In the genomic region with DNA sequence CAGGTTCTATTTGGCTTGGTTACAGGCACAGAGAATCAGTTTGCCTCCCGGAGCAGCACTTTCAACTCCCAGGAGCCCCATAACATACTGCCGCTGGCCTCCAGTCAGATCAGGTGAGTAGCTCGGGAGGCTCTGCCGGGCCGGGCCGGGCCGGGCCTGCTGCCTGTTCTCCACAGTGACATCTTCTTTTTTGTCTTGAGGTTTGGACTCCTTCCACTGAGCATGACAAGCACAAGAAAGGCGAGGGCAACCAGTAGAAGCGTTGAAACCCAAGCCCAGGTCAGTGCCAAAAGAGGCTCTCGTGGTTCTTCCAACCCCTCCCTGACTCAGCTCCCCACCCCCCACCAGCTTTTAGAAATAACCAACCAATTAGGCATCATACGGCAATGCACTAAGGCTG, we compare ENCODE assay signal across 27 mouse cellular contexts. TPM values are rescaled to one million over a fixed set of nuclear protein-coding genes. Genes with fewer than 3 reads are reported as not detected.
DNase-seq lines count a peak whose midpoint lies in the region; ATAC-seq and TF ChIP-seq lines count a peak whose summit lies in the region.
"Had no signal": no experiment of that assay in that cellular context is flagged by ENCODE, and none has a peak within 500 bp of the region (broad histone marks: within the 10 kb centered on the region; RNA-seq: fewer than 3 reads in every experiment).

No protein-coding gene starts in this region.

- peak overlapping the region; percentile 79 for H3K27ac ChIP-seq in gastrocnemius, adult 2 months
- no peak overlapping the region for H3K27ac ChIP-seq in hindbrain, embryonic 11.5 days (ENCODE audit: low read depth, low read length)
- H3K27ac ChIP-seq: heart, embryonic 15.5 days; hindbrain, embryonic 15.5 days; intestine, embryonic 15.5 days; limb, embryonic 12.5 days; midbrain, embryonic 13.5 days had no signal

- H3K36me3 ChIP-seq in hindbrain, embryonic 11.5 days (ENCODE audit: control insufficient read depth, insufficient read depth, low read length) = peaks cover 24% of the 10 kb centered on the region

- intact Hi-C loops in gastrocnemius, adult 2 months (cut with DNase I) = no loop called here

- DNase-seq in cerebellum, adult 11-12 months = peak; percentile 58
- DNase-seq in cerebellum, adult 11 months = no peak
- peak; percentile 55 for DNase-seq in gastrocnemius, adult 2 months
- DNase-seq in gastrocnemius, adult 8-10 months (ENCODE audit: low spot score in 2 of 2) = no peak
- no peak for DNase-seq in hindbrain, embryonic 11.5 days (ENCODE audit: low spot score)
- no peak for DNase-seq in layer of hippocampus, adult 9-11 months
- DNase-seq in layer of hippocampus, postnatal 36 days = no peak
- DNase-seq: adrenal gland, postnatal 10 days; gastrocnemius, postnatal 36 days; heart, postnatal 36 days; kidney, adult 8-10 months; kidney, postnatal 10 days; liver, postnatal 0 days; lung, postnatal 10 days; retina, postnatal 1 day; right cerebral cortex, postnatal 25 days; spleen, adult 18-20 months had no signal

- H3K27me3 ChIP-seq in hindbrain, embryonic 11.5 days (ENCODE audit: control insufficient read depth, insufficient read depth, low read length) = no peaks in the 10 kb centered on the region
- H3K27me3 ChIP-seq: heart, embryonic 15.5 days; hindbrain, embryonic 15.5 days; intestine, embryonic 15.5 days; limb, embryonic 12.5 days; midbrain, embryonic 13.5 days had no signal

- no peaks in the 10 kb centered on the region for H3K9me3 ChIP-seq in hindbrain, embryonic 11.5 days (ENCODE audit: control insufficient read depth, low read length)
- H3K9me3 ChIP-seq: heart, embryonic 15.5 days; hindbrain, embryonic 15.5 days; intestine, embryonic 15.5 days; limb, embryonic 12.5 days; midbrain, embryonic 13.5 days had no signal

- ATAC-seq in erythroblast, adult 5-6 weeks (replicated peaks; ENCODE audit: low FRiP score, poor library complexity, severe bottlenecking) = peak; percentile 48
- no peak for ATAC-seq in hindbrain, embryonic 11.5 days (ENCODE audit: low FRiP score)
- ATAC-seq: activated CD4-positive, CD25-positive, alpha-beta regulatory T cell, adult 4 months; forebrain, embryonic 14.5 days; intestine, embryonic 15.5 days; liver, postnatal 0 days; midbrain, embryonic 13.5 days had no signal

- no peak overlapping the region for H3K9ac ChIP-seq in hindbrain, embryonic 11.5 days (ENCODE audit: low read depth, low read length)
- H3K9ac ChIP-seq: heart, embryonic 15.5 days; hindbrain, embryonic 15.5 days; intestine, embryonic 15.5 days; limb, embryonic 12.5 days; liver, postnatal 0 days; midbrain, embryonic 13.5 days had no signal

- no peak for TF ChIP-seq CTCF in gastrocnemius, adult 2 months (IDR thresholded peaks at IDR 0.05)

- 96% methylated on average over 11 of the region's 11 CpGs for WGBS in hindbrain, embryonic 11.5 days

- H3K4me2 ChIP-seq in hindbrain, embryonic 11.5 days (replicated peaks; ENCODE audit: low read depth, low read length) = no peak overlapping the region
- H3K4me2 ChIP-seq: heart, embryonic 15.5 days; hindbrain, embryonic 15.5 days; intestine, embryonic 15.5 days; limb, embryonic 12.5 days; liver, embryonic 11.5 days; midbrain, embryonic 13.5 days had no signal

- H3K4me1 ChIP-seq in hindbrain, embryonic 11.5 days (replicated peaks; ENCODE audit: control insufficient read depth, insufficient read depth, low read length) = no peaks in the 10 kb centered on the region
- H3K4me1 ChIP-seq: heart, embryonic 15.5 days; intestine, embryonic 15.5 days; limb, embryonic 12.5 days had no signal

- H3K4me3 ChIP-seq in gastrocnemius, adult 2 months = peak overlapping the region; percentile 29
- no peak overlapping the region for H3K4me3 ChIP-seq in hindbrain, embryonic 11.5 days (ENCODE audit: low read depth, low read length)
- H3K4me3 ChIP-seq: heart, embryonic 15.5 days; hindbrain, embryonic 15.5 days; intestine, embryonic 15.5 days; limb, embryonic 12.5 days; midbrain, embryonic 13.5 days had no signal

RNA-seq across cellular contexts. Expression of a gene that starts 11.1 kb away (rescaled TPM):
- 1 to 10 TPM; 1.8 to 3.0 TPM for total RNA-seq in gastrocnemius, adult 2 months (2021)
- total RNA-seq in gastrocnemius, adult 8-10 months (2022) = 1 to 10 TPM; 2.1 to 2.6 (median 2.2) TPM
- 6.3 and 13.6 TPM in 2 replicates for total RNA-seq in erythroblast, adult 5-6 weeks (2015; ENCODE audit: low replicate concordance)
- total RNA-seq in erythroblast, adult 5-6 weeks (2017; ENCODE audit: low replicate concordance) = 5.7 and 7.5 TPM in 2 replicates
- 20.1 and 20.4 TPM in 2 replicates for polyA plus RNA-seq in hindbrain, embryonic 11.5 days (2014; fragmentation: Nextera tagmentation; extraction: Ambion mirVana)
- total RNA-seq in layer of hippocampus, postnatal 36 days (2021) = 10 to 100 TPM; 19.8 to 20.8 TPM

RNA-seq across cellular contexts. Expression of a gene that starts 12.0 kb away (rescaled TPM):
- total RNA-seq in gastrocnemius, adult 2 months (2021) = 10 to 100 TPM; 18.5 to 19.1 TPM
- 10 to 100 TPM; 18.4 to 24.6 (median 20.6) TPM for total RNA-seq in gastrocnemius, adult 8-10 months (2022)
- 14.2 and 18.3 TPM in 2 replicates for total RNA-seq in erythroblast, adult 5-6 weeks (2015; ENCODE audit: low replicate concordance)
- 11.7 and 12.7 TPM in 2 replicates for total RNA-seq in erythroblast, adult 5-6 weeks (2017; ENCODE audit: low replicate concordance)
- polyA plus RNA-seq in hindbrain, embryonic 11.5 days (2014; fragmentation: Nextera tagmentation; extraction: Ambion mirVana) = 37.6 and 37.8 TPM in 2 replicates
- total RNA-seq in layer of hippocampus, postnatal 36 days (2021) = 10 to 100 TPM; 55.0 to 59.6 TPM

RNA-seq across cellular contexts. Expression of a gene that starts 23.0 kb away (rescaled TPM):
- 10 to 100 TPM; 29.0 to 33.0 TPM for total RNA-seq in gastrocnemius, adult 2 months (2021)
- total RNA-seq in gastrocnemius, adult 8-10 months (2022) = 10 to 100 TPM; 30.8 to 41.7 (median 36.1) TPM
- total RNA-seq in erythroblast, adult 5-6 weeks (2015; ENCODE audit: low replicate concordance) = 20.0 and 21.7 TPM in 2 replicates
- total RNA-seq in erythroblast, adult 5-6 weeks (2017; ENCODE audit: low replicate concordance) = 23.3 and 37.5 TPM in 2 replicates
- 49.9 and 56.4 TPM in 2 replicates for polyA plus RNA-seq in hindbrain, embryonic 11.5 days (2014; fragmentation: Nextera tagmentation; extraction: Ambion mirVana)
- 10 to 100 TPM; 26.5 to 26.6 TPM for total RNA-seq in layer of hippocampus, postnatal 36 days (2021)

RNA-seq across cellular contexts. Expression of a gene that starts 23.3 kb away (rescaled TPM):
- 1 to 10 TPM; 4.5 to 6.3 TPM for total RNA-seq in gastrocnemius, adult 2 months (2021)
- 1 to 10 TPM; 3.3 to 5.0 (median 4.4) TPM for total RNA-seq in gastrocnemius, adult 8-10 months (2022)
- total RNA-seq in erythroblast, adult 5-6 weeks (2015; ENCODE audit: low replicate concordance) = 1.3 and 8.1 TPM in 2 replicates
- total RNA-seq in erythroblast, adult 5-6 weeks (2017; ENCODE audit: low replicate concordance) = 11.2 and 11.7 TPM in 2 replicates
- polyA plus RNA-seq in hindbrain, embryonic 11.5 days (2014; fragmentation: Nextera tagmentation; extraction: Ambion mirVana) = 20.2 and 21.0 TPM in 2 replicates
- 10 to 100 TPM; 15.0 to 17.3 TPM for total RNA-seq in layer of hippocampus, postnatal 36 days (2021)

RNA-seq across cellular contexts. Expression of a gene that starts 41.8 kb away (rescaled TPM):
- not detected for total RNA-seq in gastrocnemius, adult 2 months (2021)
- total RNA-seq in gastrocnemius, adult 8-10 months (2022) = not detected
- 0.63 TPM in 1 of 2 replicates, not detected in the other for total RNA-seq in erythroblast, adult 5-6 weeks (2015; ENCODE audit: low replicate concordance)
- total RNA-seq in erythroblast, adult 5-6 weeks (2017; ENCODE audit: low replicate concordance) = 0.56 TPM in 1 of 2 replicates, not detected in the other
- 36.9 and 41.9 TPM in 2 replicates for polyA plus RNA-seq in hindbrain, embryonic 11.5 days (2014; fragmentation: Nextera tagmentation; extraction: Ambion mirVana)
- total RNA-seq in layer of hippocampus, postnatal 36 days (2021) = 10 to 100 TPM; 22.6 to 23.8 TPM
- total RNA-seq: gastrocnemius, postnatal 36 days; heart, postnatal 36 days; monocyte, adult 5-6 weeks had no signal
- polyA plus RNA-seq: activated CD4-positive, CD25-positive, alpha-beta regulatory T cell, adult 4 months had no signal

Comparison
In these comparisons a context has a peak if more than half of its experiments do, and no peak if none do; other contexts are left out.
1. DNase-seq: peak in cerebellum, adult 11-12 months (single experiment) and gastrocnemius, adult 2 months (single experiment); none in cerebellum, adult 11 months (single experiment), gastrocnemius, adult 8-10 months (0 of 2), hindbrain, embryonic 11.5 days (single experiment), layer of hippocampus, adult 9-11 months (single experiment) and layer of hippocampus, postnatal 36 days (0 of 2).